Mouse (Mus musculus) left cerebral cortex, postnatal 4 days (tissue): ENCODE measurements at regions not wholly inside any gene's neighbourhood (a gene's known extent, or its start where the extent isn't known, plus 50 kb on each side); places are given as distances from the start of the nearest gene placed in this dataset.
"Not testable (repeated sequence)": the region's sequence is repeated elsewhere in the genome, so short reads cannot be mapped to it uniquely, and the experiment has no call there.

Experiments
- DNase-seq: peaks from one replicate; pipeline ENCODE4 v3.0.0-alpha.2; 2022
- intact Hi-C: fragments of 180-260 bp; cut with DNase I; formaldehyde crosslinking; loops from one replicate; pipeline ENCODE4 v1.15.1; 2025

DNA sequence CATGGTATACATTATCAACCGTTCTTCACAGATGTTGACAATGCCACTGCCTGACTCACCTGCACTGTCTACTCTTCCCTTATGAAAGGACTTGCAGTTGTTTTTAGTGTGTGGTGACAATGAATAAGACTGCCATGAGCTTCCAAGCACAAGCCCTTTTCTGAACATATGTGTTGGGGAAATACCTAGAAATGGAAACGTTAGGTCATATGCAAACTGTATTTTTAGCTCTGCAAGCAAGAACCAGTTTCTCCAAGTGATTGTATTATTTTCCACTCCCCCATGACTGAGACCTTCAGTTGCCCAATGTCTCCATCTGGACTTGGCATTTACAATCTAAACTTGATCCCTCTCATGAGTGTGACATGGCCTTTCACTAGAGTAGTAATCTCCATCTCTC lies 1348.6 kb upstream of the A1bg start:
- intact Hi-C loops: no loop called here
- no peak for DNase-seq

DNA sequence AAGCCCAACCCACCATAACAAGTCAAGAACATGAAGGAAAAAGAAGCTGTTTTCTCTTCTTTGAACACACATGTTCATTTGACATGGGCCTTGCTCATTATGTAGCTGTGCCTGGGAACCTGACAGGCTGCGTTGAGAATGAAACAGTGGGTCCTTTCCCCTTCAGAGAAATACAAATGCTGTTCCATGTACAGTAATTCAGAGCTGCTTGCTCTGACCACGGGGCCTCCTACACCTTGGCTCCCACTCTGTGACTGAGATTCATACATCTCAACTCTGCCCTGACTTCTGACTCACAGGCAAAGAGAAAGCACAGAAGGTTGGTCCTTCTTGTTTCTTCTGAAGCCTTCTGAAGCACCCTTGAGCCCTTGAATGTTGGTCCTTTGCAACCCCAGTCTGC lies 1345.4 kb upstream of the A1bg start:
- intact Hi-C loops: no loop called here
- no peak for DNase-seq

DNA sequence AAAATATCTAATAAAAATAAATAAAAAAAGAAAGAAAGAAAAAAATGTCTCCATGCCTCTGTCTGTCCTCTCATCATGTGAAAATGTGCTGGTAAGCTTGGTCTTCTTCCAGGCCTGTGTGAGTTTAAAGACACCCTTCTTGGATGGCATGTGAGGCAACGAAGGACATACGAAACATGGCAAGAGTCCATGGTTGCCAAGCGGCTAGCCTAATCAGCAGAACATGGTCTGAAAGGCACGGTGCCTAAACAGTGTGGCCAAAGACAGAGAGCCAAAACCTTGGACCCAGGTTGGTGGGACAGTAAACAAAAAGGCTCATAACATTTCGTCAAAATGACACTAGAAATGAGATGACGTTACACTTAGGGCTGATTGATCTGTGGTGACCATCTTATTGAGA lies 1344.7 kb upstream of the A1bg start:
- intact Hi-C loops: no loop called here
- DNase-seq: no peak

DNA sequence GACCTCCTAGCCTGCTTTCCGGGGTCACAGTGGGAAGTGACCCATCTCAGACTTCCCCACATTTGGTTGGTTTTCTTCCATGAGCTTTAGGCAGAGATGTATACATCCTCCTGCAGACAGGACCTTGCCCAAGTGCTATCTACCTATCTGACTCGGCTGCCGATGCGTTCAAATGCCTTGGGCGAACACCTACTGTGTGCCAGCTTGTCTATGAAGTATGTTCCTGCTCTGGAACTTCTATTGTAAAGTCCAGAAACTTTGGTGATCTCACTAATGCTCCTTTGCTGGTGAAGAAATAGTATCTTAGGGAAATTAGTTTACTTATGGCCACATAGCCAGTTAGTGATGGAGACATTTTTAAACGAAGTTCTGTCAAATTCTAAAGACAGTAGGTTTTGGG lies 1343.2 kb upstream of the A1bg start:
- intact Hi-C loops: no loop called here
- no peak for DNase-seq

DNA sequence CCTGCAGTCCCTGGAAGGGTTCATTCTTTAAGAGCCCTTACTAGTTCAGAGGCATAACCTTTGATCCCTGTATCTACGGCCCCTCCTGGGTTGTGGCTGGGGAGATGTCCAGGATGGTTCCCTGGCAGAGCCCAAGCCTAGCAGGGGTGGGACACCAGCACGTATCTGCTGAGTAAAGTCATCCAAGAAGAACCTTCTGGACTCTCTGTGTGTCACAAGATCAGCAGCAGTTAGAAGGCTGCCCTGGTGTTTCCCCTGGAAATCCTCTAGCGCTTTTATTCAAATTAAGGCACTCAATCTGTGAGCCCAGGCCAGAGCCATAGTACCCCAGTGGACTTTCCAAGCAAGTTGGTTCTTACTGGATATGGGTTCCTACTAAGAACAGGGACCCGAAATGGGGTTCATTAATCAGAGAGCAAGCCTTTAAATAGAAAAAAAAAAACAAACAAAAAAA lies 1342.7 kb upstream of the A1bg start:
- no peak for DNase-seq
- intact Hi-C loops: no loop called here

DNA sequence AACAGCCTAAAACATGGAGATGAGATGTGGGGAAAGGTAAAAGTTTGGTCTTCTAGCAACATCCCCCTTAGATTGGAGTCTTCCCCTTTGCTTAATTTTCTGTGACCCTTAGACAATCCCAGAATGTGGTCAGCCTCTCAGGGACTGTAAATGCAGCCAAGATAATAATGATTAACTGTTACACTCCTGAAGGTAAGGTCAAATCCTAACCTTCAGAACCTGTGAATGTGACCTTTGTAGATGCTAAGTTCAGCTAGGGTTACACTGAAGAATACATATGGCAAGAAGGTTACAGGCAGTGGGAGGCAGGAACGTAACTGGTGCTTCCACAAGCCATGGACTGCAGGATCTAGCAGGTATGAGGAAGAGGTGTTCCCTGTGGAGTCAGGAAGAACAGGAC lies 1342.2 kb upstream of the A1bg start:
- no peak for DNase-seq
- intact Hi-C loops: no loop called here

DNA sequence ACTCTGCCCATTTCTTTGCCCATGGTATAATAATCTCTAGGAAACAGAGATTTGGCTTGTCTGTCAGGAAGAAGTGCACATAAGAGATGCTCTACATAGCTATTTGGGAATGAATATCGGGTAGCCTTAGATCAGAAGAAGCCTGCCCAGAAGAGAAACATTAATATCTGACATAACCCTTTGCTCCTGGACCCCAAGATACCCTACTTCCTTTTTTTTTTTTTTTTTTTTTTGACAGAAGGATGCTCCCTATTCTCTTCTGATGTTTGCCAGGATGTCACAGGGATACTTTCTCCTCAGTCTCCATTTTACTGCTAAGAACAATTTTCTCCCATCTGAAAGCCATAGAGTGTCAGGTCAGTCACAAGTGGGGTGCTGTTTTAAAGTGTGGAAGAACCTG lies 1341.4 kb upstream of the A1bg start:
- intact Hi-C loops: no loop called here
- no peak for DNase-seq

DNA sequence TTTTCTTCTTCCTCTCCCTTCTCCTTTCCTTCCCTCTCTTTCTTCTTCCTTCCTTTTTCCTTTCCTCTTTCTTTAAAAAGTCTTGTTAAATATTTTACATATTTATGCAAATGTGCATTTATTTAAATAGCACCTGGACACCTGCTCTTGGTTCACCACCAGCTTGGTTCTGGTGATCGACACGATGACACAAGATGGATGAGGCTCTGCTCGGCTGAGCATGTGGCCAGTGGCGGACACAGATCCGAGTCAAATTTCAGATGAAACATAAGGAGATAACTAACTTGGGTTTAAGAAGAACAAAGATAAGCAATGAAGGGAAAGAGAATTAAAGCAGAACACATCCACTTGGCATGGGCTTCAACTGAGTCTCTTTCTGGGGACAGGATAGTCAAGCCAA lies 1339.7 kb upstream of the A1bg start:
- no peak for DNase-seq
- intact Hi-C loops: no loop called here

DNA sequence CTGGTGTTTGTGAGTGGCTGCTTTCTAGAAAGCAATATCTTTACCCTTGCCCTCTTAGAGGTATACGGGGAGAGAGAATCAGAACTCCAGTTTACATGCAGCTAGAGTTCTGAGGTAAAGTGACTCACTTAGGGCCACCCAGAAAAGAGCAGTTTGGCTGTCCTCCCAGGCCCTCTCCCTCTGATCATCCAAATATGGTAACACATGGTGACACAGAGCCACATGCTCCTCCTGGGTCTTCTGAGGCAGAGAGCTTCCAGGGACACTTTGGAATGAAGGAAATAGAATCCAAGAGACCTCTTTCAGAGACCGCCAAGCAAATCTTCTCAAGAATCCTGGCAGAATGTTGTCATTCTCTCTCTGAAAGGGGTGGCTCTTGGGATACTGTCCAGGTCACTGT lies 1338.7 kb upstream of the A1bg start:
- intact Hi-C loops: no loop called here
- no peak for DNase-seq

DNA sequence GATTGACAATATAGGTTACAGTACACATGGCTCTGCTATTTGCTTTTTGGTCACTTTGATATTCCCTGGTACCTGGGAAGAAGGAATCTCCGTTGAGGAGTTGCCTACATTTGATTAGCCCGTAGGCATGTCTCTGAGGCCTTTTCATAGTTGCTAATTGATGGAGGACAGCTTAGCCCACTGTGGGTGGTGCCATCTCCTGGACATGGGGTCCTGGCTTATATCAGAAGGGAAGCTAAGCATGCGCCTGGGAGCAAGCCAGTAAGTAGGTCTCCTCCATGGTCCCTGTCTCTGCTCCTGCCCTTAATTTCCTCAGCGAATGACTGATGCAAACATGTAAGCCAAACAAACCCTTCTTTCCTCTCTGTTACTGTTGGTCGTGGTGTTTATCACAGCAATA lies 1335.8 kb upstream of the A1bg start:
- intact Hi-C loops: no loop called here

DNA sequence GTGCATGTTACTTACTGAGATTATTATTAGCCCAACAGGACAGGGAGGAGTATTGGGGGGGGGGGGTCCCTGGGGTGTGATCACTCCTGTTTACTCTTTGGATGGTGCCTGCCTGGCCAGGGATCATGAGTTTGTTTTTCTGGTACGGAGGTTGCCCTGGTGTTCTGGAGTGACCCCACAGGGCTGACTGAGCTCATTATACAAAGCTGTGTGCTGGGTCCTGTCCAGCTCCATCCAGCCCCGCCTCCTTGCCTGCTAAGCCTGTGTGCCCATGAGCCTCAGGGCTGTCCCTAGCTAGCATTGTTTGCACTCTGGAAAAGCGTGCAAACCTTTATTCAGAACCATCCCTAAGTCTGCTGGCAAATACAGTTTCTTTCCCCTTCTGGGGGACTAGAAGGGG lies 1335.1 kb upstream of the A1bg start:
- DNase-seq: peak; percentile 71
- intact Hi-C loops: no loop called here

More for the DNA sequence above, 1335.8 kb upstream of the A1bg start:
- no peak for DNase-seq

DNA sequence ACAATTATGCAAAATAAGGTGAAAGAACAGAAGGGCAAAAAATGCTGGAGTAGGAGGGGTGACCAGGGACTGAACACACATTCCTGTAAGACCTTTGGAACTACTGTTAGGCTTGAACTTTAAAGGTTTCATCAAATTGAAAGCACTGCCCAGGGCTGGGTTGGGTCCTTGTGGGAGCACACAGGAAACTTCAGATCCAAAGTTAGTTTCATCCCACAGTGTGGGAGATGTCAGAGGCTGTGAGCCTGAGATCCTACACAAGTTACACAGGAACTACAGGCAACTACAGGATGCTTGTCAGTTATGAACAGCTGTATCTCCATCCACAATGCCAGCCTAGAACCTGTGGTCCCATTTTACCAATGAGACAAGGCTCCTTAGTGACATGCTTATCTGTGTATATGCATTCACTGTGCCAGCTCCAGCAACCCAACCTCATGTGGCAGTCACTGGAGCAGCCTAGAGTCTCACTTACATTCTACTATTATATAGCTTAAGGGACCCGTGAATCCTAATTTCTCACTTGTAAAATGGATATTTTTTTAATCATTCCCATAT lies 1334.4 kb upstream of the A1bg start:
- intact Hi-C loops: no loop called here
- DNase-seq: no peak

DNA sequence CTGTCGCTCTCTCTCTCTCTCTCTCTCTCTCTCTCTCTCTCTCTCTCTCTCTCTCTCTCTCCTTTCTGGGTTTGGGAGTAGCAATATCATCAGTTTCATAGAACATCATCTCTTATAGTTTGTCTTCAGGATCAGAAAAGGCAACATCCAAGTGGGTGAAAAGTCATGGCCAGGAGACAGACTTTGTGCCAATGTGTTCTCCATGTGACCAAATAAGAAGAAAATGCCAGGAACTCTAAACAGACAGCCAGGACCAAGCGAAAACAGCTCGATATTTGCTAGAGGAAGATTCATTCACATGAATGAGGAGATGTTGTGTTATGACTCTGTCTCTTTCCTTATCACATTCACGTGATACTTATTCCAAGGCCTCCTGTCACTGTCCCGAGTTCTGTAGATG lies 1332.8 kb upstream of the A1bg start:
- intact Hi-C loops: no loop called here
- DNase-seq: no peak

DNA sequence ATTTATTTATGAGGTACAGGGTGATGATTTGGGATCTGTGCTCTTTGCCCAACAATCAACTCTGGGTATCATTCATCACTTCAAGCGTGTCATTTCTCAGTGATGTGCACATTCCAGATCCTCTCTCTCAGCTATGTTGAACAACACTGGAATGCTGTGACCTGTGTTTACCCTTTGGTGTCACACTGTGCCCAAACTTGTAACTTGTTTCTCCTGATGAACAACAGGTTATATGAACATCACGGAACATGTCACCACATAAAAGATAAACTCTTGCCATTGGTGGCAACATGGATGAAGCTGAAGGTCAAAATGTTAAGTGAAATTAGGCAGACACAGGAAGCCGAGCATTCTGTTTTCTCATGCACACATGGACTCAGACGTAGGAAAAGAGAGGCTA lies 1330.9 kb upstream of the A1bg start:
- intact Hi-C loops: no loop called here
- DNase-seq: no peak

DNA sequence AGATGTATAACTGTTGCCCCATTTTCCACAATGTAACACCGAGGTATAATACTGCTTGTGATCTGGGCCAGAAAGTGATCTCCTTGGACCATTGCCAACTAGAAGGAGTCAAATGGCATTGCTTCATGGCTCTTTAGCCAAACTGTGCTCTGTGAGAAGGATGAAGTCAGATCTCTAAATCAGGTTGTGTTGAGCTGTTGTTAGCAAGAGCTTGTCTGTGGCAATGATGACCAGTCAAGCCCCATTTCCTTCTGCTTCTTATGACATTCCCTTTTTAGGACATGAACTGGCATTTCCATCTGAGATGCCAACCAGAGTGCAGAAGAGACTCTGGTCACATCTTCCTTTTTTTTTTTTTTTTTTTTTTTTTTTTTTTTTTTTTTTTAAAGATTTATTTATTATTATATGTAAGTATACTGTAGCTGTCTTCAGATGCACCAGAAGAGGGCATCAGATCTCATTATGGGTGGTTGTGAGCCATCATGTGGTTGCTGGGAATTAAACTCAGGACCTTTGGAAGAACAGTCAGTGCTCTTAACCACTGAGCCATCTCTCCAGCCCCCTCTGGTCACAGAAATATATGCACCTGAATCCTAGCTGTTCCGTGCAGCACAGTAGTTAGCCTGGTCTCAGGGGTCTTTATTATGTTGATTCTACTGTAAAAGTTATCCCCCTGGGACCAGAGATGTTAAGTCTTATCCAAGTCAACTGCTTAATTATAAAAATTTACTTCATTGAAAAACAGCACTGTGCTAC lies 1329.4 kb upstream of the A1bg start:
- intact Hi-C loops: not testable (repeated sequence)

DNA sequence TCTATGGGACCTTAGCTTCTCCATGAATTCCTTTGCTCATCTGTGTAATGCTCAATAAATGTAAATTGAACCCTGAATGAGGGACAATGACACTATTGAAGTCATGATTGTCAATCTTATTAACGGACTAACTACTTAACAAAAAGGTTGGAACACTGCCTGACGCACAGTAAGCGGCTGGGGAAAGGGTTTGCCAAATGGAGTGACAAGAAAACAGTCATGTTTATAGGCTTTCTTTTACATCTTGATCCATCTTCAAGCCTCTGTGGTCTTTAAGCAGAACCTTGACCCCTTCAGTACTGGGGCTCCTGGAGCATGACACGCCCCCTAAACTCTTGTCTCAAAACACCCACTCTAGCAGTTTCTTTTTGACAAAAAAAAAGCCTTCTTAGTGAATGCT lies 1326.6 kb upstream of the A1bg start:
- DNase-seq: peak; percentile 32
- intact Hi-C loops: no loop called here

More for the DNA sequence above, 1329.4 kb upstream of the A1bg start:
- not testable (repeated sequence) for DNase-seq

DNA sequence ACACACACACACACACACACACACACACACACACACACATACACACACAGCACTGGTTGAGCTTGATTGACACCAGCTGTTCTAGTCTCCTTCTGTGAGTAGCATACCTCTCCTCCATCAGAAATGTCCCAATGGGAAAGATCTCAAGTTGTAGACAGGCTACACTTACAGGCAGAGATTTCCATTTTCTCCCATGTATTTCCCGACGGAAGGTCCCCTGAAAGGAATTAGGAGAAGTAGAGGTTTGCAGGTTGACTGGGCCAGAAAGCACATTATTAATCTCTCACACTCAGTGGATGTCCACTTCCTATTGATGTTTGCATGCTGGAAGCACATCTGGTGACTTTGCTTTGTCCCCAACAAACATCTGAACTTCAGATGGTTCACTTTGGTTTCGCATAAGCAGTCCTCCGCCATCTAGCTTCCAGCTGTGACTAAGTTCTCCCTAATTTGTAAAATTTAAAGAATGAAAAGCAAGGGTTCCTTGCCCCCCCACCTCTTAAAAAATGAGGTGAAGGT lies 1323.8 kb upstream of the A1bg start:
- intact Hi-C loops: no loop called here
- DNase-seq: no peak

DNA sequence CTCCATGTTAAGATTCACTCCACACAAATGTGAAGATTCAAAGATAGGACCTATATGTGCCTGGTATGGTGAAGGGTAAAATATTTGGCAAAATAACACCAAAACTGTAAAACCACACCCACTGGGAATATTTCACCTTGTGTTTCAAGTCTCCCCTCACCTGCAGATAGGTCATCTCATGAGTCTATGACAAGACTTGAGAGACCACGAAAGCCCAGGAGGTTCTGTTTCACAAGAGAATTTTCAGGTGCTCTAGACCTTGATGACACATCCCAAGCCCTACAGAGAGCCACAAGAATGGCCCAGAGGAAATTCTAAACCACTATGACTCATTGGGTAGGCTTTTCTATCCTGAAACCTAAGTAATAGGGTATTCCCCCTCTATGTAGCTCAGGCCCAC lies 1322.4 kb upstream of the A1bg start:
- DNase-seq: no peak
- intact Hi-C loops: no loop called here

DNA sequence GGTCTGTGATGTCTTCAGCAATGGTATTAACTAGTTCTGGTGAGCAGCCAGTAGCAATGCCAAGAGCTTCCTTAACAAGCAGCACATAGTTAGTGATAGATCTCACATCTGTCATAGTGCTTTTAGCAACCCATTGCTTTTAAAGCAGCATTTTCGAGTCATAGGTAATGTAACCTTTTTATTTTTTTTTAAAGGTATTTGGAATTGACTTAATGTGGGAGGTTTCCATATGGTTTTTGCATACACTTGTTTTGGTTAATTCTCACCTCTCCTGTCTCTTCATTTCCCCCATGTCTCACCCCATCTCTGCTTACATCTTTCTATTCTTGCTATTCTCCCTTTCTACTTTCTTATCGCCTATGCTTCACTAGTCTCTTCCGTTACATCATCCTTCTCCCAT lies 1322.0 kb upstream of the A1bg start:
- intact Hi-C loops: no loop called here
- no peak for DNase-seq

DNA sequence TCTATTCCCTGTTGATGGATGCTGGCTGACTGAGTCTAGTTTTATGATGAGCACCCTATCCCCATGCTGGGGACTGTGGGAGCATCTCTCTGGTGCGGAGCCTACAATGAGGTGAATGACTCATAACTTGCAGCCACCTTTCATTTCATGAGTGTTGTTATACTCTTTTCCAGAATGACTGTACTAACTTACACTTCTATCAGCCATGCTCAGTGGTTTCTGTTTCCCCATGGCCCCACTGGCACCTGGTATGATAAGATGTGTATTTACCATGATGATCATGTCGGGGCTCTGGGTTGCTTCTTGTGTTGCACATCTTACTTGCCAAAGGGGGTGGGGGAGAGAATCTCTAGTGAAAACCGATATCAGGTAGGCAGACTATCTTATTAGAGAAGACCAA lies 1317.2 kb upstream of the A1bg start:
- intact Hi-C loops: no loop called here
- no peak for DNase-seq

DNA sequence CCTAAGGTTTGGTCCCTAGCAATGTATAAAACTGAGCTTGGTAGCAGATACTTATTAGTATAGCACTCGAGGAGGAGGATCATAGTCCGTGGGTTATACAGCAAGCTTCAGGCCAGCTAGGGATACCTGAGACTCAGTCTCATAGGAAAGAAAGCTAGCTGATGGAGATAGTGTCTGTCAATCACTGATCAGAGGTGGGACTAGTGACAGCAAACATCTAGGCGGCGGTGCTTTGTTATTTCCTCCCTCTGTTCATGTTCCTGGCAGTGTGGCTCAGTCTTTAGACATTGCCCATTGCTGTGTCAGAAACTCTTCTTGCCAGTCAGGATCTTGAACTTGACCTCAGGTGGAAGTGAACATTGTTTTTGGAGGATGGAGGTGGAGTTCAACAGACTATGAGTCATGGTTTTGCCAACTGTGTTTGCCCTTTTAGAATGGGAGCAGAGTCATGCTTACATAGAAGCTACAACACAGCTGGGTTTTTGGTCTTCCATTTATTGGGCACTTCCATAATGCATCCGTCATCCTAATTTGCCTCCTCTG lies 1315.8 kb upstream of the A1bg start:
- intact Hi-C loops: no loop called here

DNA sequence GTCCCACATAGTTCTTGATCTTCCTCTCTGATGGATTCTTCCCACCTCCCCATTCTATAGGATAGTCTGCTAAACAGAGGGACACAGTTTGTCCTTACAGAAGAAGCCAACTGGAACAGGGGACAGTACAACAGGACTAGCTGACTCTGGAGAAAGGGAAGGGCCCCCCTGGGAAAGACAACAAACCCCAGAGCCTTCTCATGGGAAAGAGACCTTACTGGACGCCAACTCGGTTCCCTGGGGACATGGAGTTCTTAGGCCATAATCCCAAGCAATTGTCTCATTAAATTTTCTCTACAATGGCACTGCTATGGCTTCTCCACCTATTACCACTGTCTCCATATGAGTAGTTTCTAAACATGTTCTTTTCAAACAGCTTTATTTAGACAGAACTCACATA lies 1313.2 kb upstream of the A1bg start:
- DNase-seq: no peak

More for the DNA sequence above, 1315.8 kb upstream of the A1bg start:
- no peak for DNase-seq

More for the DNA sequence above, 1313.2 kb upstream of the A1bg start:
- intact Hi-C loops: no loop called here
